Mouse (Mus musculus) stomach, postnatal 0 days (tissue): Measurements from ENCODE around the gene Ngrn.

ENCODE experiments used
- CTCF ChIP-seq: IDR thresholded peaks from 2 replicates; pipeline ENCODE4 v1.5.1; 2016; ENCODE audit warnings: antibody characterized with exemption, low read depth, mild to moderate bottlenecking, moderate library complexity
- EP300 ChIP-seq: optimal IDR thresholded peaks from 2 replicates; pipeline ENCODE3; 2016; ENCODE audit warnings: antibody characterized with exemption

- TF ChIP-seq CTCF = no peak
- no peak for TF ChIP-seq EP300
These were observed 20.6 kb downstream of the Ngrn start for GRCm38 (mm10) chr7:80281646-80282045.
